Mouse (Mus musculus): ENCODE results near the gene Zfp809.

The Zfp809 gene

DNA sequence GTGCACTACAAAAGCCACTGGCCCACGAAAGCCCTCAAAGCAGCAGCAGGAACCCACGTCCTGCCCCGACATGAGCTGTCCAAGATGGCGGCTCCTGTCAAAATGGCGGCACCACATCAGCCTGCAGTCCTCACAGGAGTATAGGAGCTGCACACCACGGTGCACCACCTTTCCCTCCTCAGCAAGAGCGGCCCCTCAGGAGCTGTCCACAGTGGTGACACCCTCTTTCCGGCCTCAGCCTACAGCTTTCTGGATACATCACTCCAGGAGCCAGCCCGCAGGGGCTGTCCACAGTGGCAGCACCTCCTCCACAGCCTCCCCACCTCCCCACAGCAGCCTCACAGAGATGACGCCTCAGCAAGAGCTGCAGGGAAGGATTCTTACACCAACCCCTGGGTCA lies 37.1 kb downstream of the Zfp809 start:
- DNase-seq (ENCODE audit: low spot score): no peak

DNA sequence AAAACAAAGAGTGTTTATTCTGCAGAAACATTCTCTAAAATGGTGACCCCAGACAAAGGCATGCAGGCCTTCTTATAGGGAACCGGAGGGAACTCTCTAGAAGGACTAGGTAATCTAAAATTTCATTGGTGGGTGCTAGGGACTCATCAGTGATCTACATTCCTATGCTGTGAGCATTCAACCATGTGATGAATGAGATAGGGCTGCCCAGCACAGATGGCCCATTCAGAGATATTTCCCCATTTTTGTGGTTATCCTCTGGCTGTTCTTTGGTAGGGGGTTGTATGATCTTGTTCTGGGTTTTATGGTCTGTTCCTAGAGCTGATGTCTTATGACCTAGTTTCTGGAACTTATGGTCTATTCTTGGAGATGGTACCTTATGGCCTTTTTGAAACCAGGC lies 43.4 kb downstream of the Zfp809 start:
- DNase-seq (ENCODE audit: low spot score): no peak

DNA sequence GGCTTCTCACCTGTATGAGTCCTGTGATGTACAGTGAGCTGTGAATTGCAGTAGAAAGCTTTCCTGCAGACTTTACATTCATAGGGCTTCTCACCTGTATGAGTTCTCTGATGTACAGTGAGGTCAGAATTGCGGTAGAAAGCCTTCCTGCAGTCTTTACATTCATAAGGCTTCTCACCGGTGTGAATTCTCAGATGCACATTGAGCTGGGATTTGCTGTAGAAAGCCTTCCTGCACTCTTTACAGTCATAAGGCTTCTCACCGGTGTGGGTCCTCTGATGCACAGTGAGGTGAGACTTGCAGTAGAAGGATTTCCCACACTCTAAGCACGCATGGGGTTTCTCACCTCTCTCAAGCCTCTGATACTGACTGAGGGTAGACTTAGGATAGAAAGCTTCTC lies 53.2 kb downstream of the Zfp809 start:
- no peak for DNase-seq (ENCODE audit: low spot score)
